Mouse (Mus musculus): ENCODE results near the gene Trp73. TPM values are rescaled to one million over a fixed set of nuclear protein-coding genes. Genes with fewer than 3 reads are reported as not detected.
A peak's percentile ranks its signal among the peaks of the same experiment; 100 is the strongest.

Trp73 gene
- polyA plus RNA-seq, 1 experiment: not detected

DNA sequence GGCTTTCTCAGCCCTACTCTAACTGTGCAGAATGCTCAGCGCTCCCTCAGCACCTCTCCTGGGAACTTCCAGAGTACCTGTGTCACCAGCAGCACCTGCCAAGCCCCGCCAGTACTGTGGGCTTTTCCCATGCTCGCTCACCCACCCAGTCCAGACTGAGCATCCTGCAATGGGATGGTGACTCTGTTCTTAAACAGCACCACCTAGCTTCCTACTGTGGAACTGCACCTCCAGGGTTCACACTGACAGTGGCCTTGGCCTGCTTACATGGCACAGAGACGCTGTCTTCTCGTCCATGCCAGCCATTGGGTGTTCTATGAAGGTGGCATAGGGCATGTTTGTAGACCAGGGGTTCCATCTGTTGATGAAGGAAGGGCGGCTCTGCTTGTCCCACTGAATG is 19.0 kb upstream of the Trp73 start:
- no peak for TF ChIP-seq POLR2A (IDR thresholded peaks at IDR 0.05; ENCODE audit: borderline replicate concordance, control insufficient read depth, low read depth, low read length)
- peak; percentile 98 for TF ChIP-seq CTCF (IDR thresholded peaks at IDR 0.05; ENCODE audit: control insufficient read depth, insufficient read depth, low read length)
- WGBS: 12% methylated on average over 6 of the region's 6 CpGs
- no peaks in the 10 kb centered on the region; the same call in 1 of the 2 replicates for H3K4me1 ChIP-seq (ENCODE audit: control insufficient read depth, insufficient read depth, low read length)
- H3K4me3 ChIP-seq (replicated peaks; ENCODE audit: control insufficient read depth, low read depth, low read length): peak overlapping the region; percentile 32
- H3K27ac ChIP-seq (ENCODE audit: control insufficient read depth, insufficient read depth, low read depth, low read length, poor library complexity): peak overlapping the region; percentile 28; the same call in 1 of the 2 replicates

DNA sequence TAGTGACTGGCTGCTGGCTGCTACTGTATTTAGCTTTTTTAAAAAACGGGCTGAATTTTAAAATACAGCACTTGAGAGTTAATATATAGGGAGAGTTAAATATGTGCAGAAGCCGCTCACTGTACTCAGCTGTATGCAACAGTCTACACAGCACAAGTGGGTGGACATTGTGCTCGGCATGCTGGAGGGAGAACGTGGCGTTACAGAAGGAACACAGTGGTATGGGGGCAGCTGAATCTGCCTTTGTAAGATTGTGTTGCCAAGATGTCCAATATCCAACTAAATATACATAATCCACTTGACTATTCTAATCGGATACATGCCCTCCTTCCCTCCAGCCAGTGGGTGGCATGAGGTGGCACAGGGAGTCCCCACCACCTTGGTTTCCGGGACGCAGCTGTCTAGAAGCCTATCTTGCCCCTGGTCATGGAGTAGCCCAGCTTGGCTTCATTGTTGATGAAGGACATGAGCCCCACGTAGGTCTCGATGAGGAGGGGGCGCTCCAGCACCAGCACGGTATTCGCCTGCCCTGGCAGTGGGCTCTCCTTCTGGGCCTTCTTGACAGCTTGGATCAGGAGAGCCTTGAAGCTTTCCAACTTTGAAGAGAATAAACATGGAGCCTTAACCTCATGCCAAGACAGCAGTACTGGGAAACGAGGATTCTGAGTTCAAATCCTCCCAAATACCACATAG is 18.1 kb upstream of the Trp73 start:
- Histone ChIP-seq H3K27ac (ENCODE audit: control insufficient read depth, insufficient read depth, low read depth, low read length, poor library complexity) (no peak overlapping the region), H3K4me1 (ENCODE audit: control insufficient read depth, insufficient read depth, low read length) (no peaks in the 10 kb centered on the region; the same call in 1 of the 2 replicates), H3K4me3 (replicated peaks; ENCODE audit: control insufficient read depth, low read depth, low read length) (no peak overlapping the region)
- no peak for TF ChIP-seq POLR2A (IDR thresholded peaks at IDR 0.05; ENCODE audit: borderline replicate concordance, control insufficient read depth, low read depth, low read length)
- no peak for TF ChIP-seq CTCF (IDR thresholded peaks at IDR 0.05; ENCODE audit: control insufficient read depth, insufficient read depth, low read length)
- 93% methylated on average over 14 of the region's 14 CpGs for WGBS

DNA sequence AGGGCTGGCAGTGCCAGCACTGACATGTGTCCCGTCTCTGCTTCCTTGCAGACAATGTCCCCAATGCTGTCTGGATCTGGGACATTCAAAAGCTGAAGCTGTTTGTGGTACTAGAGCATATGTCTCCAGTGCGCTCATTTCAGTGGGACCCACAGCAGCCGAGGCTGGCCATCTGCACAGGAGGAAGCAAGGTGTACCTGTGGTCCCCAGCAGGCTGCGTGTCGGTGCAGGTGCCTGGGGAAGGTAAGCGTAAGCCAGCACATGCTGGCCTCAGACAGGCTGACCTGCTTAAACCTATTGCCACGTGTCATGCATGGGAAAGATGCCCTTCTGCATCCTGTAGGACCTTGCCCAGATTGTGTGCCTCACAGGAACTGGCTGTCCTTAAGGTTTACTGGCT is 16.0 kb upstream of the Trp73 start:
- Histone ChIP-seq H3K27ac (ENCODE audit: control insufficient read depth, insufficient read depth, low read depth, low read length, poor library complexity) (no peak overlapping the region), H3K4me1 (ENCODE audit: control insufficient read depth, insufficient read depth, low read length) (no peaks in the 10 kb centered on the region), H3K4me3 (replicated peaks; ENCODE audit: control insufficient read depth, low read depth, low read length) (no peak overlapping the region)
- 55% methylated on average over 7 of the region's 7 CpGs for WGBS
- TF ChIP-seq POLR2A (IDR thresholded peaks at IDR 0.05; ENCODE audit: borderline replicate concordance, control insufficient read depth, low read depth, low read length): no peak
- no peak for TF ChIP-seq CTCF (IDR thresholded peaks at IDR 0.05; ENCODE audit: control insufficient read depth, insufficient read depth, low read length)

- H3K4me1 ChIP-seq (ENCODE audit: control insufficient read depth, insufficient read depth, low read length): no peaks in the 10 kb centered on the region
- TF ChIP-seq CTCF (IDR thresholded peaks at IDR 0.05; ENCODE audit: control insufficient read depth, insufficient read depth, low read length) (no peak), POLR2A (IDR thresholded peaks at IDR 0.05; ENCODE audit: borderline replicate concordance, control insufficient read depth, low read depth, low read length) (no peak)
- no peak overlapping the region for H3K27ac ChIP-seq (ENCODE audit: control insufficient read depth, insufficient read depth, low read depth, low read length, poor library complexity)
- whole genome bisulfite sequencing: 90% methylated on average over 11 of the region's 11 CpGs
- no peak overlapping the region for H3K4me3 ChIP-seq (replicated peaks; ENCODE audit: control insufficient read depth, low read depth, low read length)
These were observed 14.1 kb upstream of the Trp73 start for GRCm38 (mm10) chr4:154154104-154154503.

GRCm38 (mm10) chr4:154146342-154146741 is 6.3 kb upstream of the Trp73 start:
- TF ChIP-seq CTCF (IDR thresholded peaks at IDR 0.05; ENCODE audit: control insufficient read depth, insufficient read depth, low read length): no peak
- TF ChIP-seq POLR2A (IDR thresholded peaks at IDR 0.05; ENCODE audit: borderline replicate concordance, control insufficient read depth, low read depth, low read length): no peak
- Histone ChIP-seq H3K4me1 (ENCODE audit: control insufficient read depth, insufficient read depth, low read length) (no peaks in the 10 kb centered on the region; the same call in 1 of the 2 replicates), H3K27ac (ENCODE audit: control insufficient read depth, insufficient read depth, low read depth, low read length, poor library complexity) (no peak overlapping the region), H3K4me3 (replicated peaks; ENCODE audit: control insufficient read depth, low read depth, low read length) (no peak overlapping the region)
- WGBS: 76% methylated on average over 10 of the region's 10 CpGs

DNA sequence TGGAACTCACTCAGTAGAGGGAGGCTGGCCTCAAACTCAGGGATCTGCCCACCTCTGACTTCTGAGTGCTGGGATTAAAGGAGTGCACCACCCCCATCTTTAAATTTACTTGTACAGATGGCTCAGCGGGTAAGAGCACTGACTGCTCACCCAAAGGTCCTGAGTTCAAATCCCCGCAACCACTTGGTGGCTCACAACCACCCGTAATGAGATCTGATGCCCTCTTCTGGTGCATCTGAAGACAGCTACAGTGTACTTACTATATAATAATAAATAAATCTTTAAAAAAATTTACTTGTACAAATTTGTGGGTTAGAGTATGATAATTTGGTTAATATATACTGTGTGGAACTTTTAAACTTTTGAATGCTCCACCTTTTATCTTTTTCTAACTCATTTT is 4.7 kb upstream of the Trp73 start:
- Histone ChIP-seq H3K4me3 (replicated peaks; ENCODE audit: control insufficient read depth, low read depth, low read length) (no peak overlapping the region), H3K4me1 (ENCODE audit: control insufficient read depth, insufficient read depth, low read length) (no peaks in the 10 kb centered on the region; the same call in 1 of the 2 replicates), H3K27ac (ENCODE audit: control insufficient read depth, insufficient read depth, low read depth, low read length, poor library complexity) (no peak overlapping the region)
- WGBS: 82% methylated on average over 3 of the region's 3 CpGs
- no peak for TF ChIP-seq POLR2A (IDR thresholded peaks at IDR 0.05; ENCODE audit: borderline replicate concordance, control insufficient read depth, low read depth, low read length)
- TF ChIP-seq CTCF (IDR thresholded peaks at IDR 0.05; ENCODE audit: control insufficient read depth, insufficient read depth, low read length): no peak

DNA sequence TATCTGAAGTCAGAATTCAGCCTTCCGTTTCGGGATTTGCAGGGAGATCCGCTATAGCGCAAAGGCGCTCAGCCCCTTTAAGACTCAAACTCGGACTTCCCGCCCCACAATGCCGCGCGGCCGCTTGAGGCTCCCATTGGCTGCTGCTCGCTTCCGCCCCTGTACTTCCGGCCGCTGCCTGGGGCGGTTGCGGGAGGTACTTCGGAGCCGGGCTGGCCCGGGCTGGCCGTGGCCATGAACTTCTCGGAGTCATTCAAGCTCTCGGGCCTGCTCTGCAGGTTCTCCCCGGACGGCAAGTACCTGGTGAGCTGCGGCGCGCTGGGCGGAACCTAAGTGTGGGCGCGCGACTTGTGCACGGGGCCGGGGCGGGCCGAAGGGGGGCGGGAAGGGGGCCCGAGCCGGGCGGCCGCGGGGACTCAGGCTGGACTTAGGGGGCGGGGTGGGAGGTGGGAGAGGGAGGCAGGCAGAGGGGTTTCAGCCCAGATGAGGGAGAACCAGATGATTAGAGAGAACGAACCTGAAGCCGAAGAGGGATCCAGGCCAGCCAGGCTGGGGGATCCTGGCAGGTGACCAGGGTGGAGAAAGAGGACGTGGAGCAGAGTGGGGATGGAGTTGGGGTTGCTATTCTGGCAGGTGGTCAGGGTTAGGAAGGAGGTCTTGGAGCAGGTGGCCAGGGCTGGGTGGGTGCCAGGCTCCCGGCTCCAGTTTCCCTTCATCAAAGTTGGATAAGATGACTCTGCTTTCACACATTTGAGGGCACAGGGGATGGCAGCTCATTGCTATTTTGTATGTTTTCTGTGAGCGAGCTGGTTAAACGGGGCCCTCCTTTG is 2.4 kb upstream of the Trp73 start, which contains the start of gene Wrap73:
Gene Wrap73, plus strand, starts transcription at position 162 of the 830 bp plus-strand sequence.
- H3K4me1 ChIP-seq (ENCODE audit: control insufficient read depth, insufficient read depth, low read length): no peaks in the 10 kb centered on the region; the same call in 1 of the 2 replicates
- H3K27ac ChIP-seq (ENCODE audit: control insufficient read depth, insufficient read depth, low read depth, low read length, poor library complexity): peak within 1 kb of the TSS; percentile 50; the same call in 1 of the 2 replicates
- H3K4me3 ChIP-seq (replicated peaks; ENCODE audit: control insufficient read depth, low read depth, low read length): peak within 1 kb of the TSS; percentile 90
- TF ChIP-seq POLR2A (IDR thresholded peaks at IDR 0.05; ENCODE audit: borderline replicate concordance, control insufficient read depth, low read depth, low read length) (peak; percentile 63; the same call in 1 of the 2 replicates), CTCF (IDR thresholded peaks at IDR 0.05; ENCODE audit: control insufficient read depth, insufficient read depth, low read length) (no peak)
- WGBS: under 1% methylated on average over 49 of the region's 49 CpGs

Data from bone marrow, adult 2 months (tissue).